Mouse (Mus musculus): ENCODE data around the gene Slc22a6. TPM values are rescaled to one million over a fixed set of nuclear protein-coding genes. Genes with fewer than 3 reads are reported as not detected.

Gene Slc22a6
- polyA plus RNA-seq, 1 experiment, result not detected

DNA sequence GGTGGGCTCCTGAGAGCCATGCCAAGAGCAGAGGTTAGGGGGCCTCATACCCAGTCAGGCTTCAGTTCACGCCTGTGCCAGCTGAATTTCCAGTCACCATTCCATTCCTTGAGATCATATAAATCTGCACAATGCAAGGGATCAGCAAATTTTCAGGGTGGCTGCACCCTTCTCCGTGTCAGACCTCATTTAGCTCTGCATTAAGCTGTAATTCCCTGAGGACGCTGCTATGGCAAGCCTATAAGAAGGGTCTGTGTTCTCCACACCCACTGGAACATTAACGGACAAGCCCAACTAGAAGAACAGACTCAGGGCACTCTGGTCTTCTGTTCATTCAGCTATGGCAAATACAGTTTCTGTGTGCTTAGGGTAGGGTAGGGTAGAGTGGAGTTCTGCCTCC lies 20.6 kb upstream of the Slc22a6 start:
- TF ChIP-seq GATA1 (IDR thresholded peaks at IDR 0.05; ENCODE audit: low read length), result no peak

- TF ChIP-seq GATA1 (IDR thresholded peaks at IDR 0.05; ENCODE audit: low read length), result no peak
Measured at GRCm38 (mm10) chr19:8599229-8599628, 18.6 kb upstream of the Slc22a6 start.

DNA sequence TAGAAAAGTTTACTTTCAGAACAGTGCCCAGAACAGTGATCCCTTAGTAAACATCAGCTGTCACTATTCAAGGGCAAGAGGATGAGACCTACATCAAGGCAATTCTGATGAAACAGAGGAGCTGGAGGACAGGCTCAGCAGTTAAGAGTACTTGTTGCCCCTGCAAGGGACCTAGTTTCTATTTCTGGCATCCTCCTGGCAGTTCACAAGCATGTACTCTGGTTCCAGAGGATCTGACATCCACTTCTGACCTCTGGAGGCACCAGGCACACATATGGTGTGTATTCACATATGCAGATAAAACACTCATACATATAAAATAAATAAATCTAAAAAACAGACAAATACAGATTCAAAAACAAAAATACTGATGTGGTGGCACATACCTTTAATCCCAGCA lies 15.9 kb upstream of the Slc22a6 start:
- TF ChIP-seq GATA1 (IDR thresholded peaks at IDR 0.05; ENCODE audit: low read length), result no peak

- TF ChIP-seq GATA1 (IDR thresholded peaks at IDR 0.05; ENCODE audit: low read length), result peak; percentile 88
Measured at GRCm38 (mm10) chr19:8602914-8603313, 14.9 kb upstream of the Slc22a6 start.

- TF ChIP-seq GATA1 (IDR thresholded peaks at IDR 0.05; ENCODE audit: low read length), result no peak
Measured at GRCm38 (mm10) chr19:8604536-8605240, 13.2 kb upstream of the Slc22a6 start.

DNA sequence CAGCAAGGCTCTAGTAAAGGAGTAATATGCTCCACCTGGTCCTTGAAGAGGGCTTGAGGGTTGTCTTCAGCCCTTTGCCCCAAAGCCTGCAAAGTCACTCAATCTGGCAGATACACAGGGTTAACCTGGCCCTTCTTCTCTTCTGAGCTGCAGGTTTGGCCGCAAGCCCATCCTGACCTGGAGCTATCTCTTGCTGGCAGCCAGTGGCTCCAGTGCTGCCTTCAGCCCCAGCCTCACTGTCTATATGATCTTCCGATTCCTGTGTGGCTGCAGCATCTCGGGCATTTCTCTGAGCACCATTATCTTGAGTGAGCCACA lies 12.6 kb upstream of the Slc22a6 start:
- TF ChIP-seq GATA1 (IDR thresholded peaks at IDR 0.05; ENCODE audit: low read length), result no peak

DNA sequence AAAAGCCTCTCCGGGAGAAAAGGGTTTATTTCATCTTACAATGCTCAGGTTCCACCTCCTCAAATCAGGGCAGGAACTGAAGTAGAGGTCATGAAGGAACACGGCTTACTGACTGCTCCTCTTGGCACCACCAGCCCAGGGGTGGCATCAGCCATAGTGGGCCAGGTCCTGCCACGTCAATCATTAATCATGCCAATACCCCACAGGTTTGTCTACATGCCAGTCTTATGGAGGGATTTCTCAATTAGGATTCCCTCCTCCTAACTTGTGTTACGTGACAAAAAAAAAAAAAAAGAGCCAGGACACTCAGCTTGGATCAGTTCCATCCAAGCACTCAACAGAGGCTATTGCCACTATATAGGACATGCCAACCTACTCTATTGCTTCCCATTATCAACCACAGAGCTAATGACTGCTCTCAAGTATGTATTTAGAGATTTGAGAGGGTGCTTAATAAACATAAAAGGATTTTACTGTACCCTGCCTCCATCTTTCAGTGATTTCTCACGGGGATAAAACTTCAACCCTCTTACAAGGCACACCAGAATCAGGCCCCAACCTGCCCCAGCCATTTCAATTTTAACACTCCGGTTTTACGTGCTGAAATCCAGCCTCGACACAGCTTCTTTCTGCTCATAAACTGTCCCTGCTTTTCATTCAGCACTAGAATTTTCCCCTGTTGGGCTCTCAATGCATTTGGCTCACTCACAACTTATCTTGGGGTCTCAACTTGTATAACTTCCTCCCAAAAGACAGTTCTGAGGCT lies 6.3 kb upstream of the Slc22a6 start:
- no peak for TF ChIP-seq GATA1 (IDR thresholded peaks at IDR 0.05; ENCODE audit: low read length)

DNA sequence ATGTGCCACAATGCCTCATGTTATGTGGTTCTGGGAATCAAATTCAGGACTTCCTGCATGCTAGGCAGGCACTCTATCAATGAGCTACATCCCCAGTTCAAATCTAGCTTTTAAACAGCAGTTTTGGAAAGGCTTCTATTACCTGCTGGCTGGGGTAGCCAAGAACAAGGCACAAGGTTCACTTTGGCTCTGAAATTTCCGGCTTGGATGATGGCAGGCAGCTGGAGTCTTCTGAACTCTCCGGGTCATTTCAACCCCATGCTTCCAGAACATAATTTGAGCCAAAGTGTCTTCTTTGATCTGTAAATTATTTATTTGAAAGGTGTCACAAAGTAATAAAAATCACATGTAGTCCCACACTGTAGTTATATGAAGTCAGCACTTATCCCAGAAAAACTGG lies 4.7 kb upstream of the Slc22a6 start:
- TF ChIP-seq GATA1 (IDR thresholded peaks at IDR 0.05; ENCODE audit: low read length), result no peak

GRCm38 (mm10) chr19:8614343-8614742 lies 3.5 kb upstream of the Slc22a6 start:
- no peak for TF ChIP-seq GATA1 (IDR thresholded peaks at IDR 0.05; ENCODE audit: low read length)

DNA sequence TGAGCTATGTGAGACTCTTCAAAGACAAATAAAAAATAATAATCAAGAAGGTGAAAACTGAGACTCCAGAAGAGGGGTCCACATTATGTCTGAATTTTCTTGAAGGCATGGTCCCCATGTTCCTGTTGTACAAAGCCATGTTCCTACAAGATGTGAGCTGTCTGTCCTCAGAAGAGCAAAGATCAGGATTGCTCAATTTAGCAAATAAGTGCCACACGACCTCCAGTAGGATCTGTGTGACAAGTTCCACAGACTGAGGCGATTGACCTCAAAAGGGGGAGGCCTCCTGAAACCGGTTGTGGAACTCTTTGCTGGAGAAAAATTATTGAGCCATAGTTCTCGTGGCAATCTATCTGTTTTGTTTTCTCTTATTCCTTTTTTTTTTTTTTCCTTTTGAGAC lies 1.5 kb upstream of the Slc22a6 start:
- no peak for TF ChIP-seq GATA1 (IDR thresholded peaks at IDR 0.05; ENCODE audit: low read length)

- no peak for TF ChIP-seq GATA1 (IDR thresholded peaks at IDR 0.05; ENCODE audit: low read length)
Measured at GRCm38 (mm10) chr19:8621098-8621497, 3.3 kb downstream of the Slc22a6 start.

DNA sequence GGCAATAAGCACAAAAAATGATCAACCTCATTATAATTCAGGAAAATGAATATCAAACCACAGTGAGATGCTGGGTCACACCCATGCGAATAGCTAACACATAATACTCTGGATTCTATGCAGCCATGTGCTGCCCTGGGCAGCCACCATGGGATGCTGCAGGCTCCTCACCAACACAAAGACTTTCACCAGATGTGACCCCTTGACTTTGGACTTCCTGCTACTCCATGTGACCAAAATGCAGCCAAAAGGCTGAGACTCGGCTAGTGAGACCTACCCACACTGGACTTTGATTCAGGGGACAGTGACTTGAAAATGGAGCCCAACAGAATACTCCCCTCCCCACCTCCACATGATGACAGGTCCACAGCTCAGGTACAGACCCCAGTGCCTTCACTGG lies 12.4 kb downstream of the Slc22a6 start:
- TF ChIP-seq GATA1 (IDR thresholded peaks at IDR 0.05; ENCODE audit: low read length), result no peak

DNA sequence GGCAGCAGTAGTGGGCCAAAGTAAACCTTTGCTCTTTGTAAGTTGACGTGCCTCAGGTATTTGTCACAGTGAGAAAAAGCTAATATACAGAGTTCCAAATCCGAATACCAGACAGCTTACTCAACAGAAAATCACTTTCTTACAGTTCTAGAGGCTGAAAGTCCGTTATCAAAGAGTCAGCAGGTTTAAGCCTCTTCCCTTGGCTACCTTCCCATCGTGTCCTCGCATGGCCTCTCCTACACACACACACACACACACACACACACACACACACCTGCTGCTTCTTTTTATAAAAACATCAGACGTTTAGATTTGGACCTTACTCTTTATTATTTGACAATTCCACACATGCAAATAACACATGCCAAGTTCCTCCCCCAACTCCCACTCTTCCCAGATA lies 13.0 kb downstream of the Slc22a6 start:
- TF ChIP-seq GATA1 (IDR thresholded peaks at IDR 0.05; ENCODE audit: low read length), result no peak

DNA sequence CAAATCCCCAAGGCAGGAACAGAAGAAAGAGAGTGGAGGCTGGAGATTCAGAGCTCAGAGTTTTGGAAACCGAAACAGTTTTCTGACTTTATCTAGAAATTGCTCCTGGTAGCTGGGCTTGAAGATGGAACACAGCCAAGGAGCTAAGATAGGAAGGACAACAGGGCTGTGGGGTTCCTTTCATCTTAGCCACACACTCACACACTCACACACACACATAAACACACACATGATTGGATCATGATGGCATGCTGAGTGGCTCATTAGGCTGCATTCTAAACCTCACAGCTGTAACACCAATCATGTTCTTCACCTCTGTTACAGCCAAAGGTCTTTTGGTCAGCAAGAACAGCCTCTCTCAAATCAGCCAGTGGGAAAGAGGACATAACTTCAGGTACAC lies 14.2 kb downstream of the Slc22a6 start:
- no peak for TF ChIP-seq GATA1 (IDR thresholded peaks at IDR 0.05; ENCODE audit: low read length)

DNA sequence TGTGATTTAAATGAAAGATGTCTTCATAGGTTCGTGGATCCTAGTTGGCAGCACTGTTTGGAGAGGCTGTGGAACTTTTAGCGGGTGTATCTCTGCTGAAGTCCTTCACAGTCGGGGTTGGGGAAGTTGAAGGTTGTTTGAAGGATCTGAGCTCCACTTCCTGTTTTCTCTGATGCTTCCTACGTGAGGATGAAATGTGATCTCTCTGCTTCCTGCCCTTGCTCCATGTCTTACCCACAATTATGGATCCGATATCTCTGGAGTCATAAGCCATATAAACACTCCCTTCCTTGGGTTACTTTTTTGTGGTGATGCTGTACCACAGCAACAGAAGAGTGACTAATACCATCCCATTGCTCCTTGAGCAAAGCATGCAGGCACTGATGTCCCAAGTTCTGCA lies 24.2 kb downstream of the Slc22a6 start:
- TF ChIP-seq GATA1 (IDR thresholded peaks at IDR 0.05; ENCODE audit: low read length), result no peak

GRCm38 (mm10) chr19:8646393-8646792 lies 28.6 kb downstream of the Slc22a6 start:
- no peak for TF ChIP-seq GATA1 (IDR thresholded peaks at IDR 0.05; ENCODE audit: low read length)

- no peak for TF ChIP-seq GATA1 (IDR thresholded peaks at IDR 0.05; ENCODE audit: low read length)
Measured at GRCm38 (mm10) chr19:8655833-8656232, 38.0 kb downstream of the Slc22a6 start.
